Mouse (Mus musculus) neural tube, embryonic 14.5 days (tissue): ENCODE measurements around the gene Agxt2. TPM values are rescaled to one million over a fixed set of nuclear protein-coding genes. Genes with fewer than 3 reads are reported as not detected.

Experiments used
- polyA plus RNA-seq: library from polyadenylated mRNA; unstranded; fragments of >200 nt; fragmentation: Nextera tagmentation; extraction: Ambion mirVana; gene quantifications from 2 replicates; pipeline ENCODE4 v1.2.1, GENCODE M21; 2014

Gene Agxt2
- polyA plus RNA-seq, 1 experiment from 2014 or later: not detected

Other genes with a start within 250 kb of the Agxt2 start
- gene Prlr, start 181.3 kb upstream of the Agxt2 start, polyA plus RNA-seq: 2.5 and 3.8 TPM in 2 replicates
- gene Gm21973, start 33.2 kb upstream of the Agxt2 start, polyA plus RNA-seq: 1.8 TPM in 1 of 2 replicates, not detected in the other
- 14.3 and 14.4 TPM in 2 replicates for gene Dnajc21, start 112.0 kb downstream of the Agxt2 start, polyA plus RNA-seq
- 56.5 and 68.1 TPM in 2 replicates for gene Brix1, start 127.4 kb downstream of the Agxt2 start, polyA plus RNA-seq
- 19.7 and 21.5 TPM in 2 replicates for gene Rad1, start 127.5 kb downstream of the Agxt2 start, polyA plus RNA-seq
- gene Ttc23l, start 200.1 kb downstream of the Agxt2 start, polyA plus RNA-seq: not detected in 2 replicates